Mouse (Mus musculus) fibroblast of lung, adult 2 months (primary cell): ENCODE measurements around the gene Ucn2.

ENCODE experiments used
- DNase-seq: peaks from one replicate; pipeline ENCODE4 v3.0.0-alpha.2; 2011; ENCODE audit warnings: low read depth

The Ucn2 gene

GRCm38 (mm10) chr9:109031001-109031400 lies 45.2 kb downstream of the Ucn2 start:
- no peak for DNase-seq

- DNase-seq: no peak
These were observed 45.9 kb downstream of the Ucn2 start for GRCm38 (mm10) chr9:109031686-109032085.

DNA sequence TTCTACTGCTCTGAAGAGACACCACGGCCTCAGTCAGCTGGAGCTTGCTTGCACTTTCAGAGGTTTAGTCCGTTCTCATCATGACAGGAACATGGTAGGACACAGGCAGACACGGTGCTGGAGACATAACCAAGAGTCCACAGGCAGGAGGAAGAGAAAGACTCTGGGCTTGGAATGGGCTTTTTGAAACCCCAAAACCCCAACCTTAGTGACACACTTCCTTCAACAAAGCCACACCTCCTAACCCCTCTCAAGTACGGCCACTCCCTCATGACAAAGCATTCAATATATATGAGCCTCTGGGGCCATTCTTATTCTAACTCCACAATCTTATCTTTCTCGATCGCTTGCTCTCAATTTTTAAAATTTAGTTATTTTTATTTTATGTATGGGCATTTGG lies 46.6 kb downstream of the Ucn2 start:
- DNase-seq: no peak
